Mouse (Mus musculus): ENCODE measurements around the gene Trp63. TPM values are rescaled to one million over a fixed set of nuclear protein-coding genes. Genes with fewer than 3 reads are reported as not detected.
"Not testable (repeated sequence)": the region's sequence is repeated elsewhere in the genome, so short reads cannot be mapped to it uniquely, and the experiment has no call there.

The Trp63 gene
- not detected in 2 replicates for total RNA-seq (2015; ENCODE audit: low replicate concordance)
- not detected in 2 replicates for total RNA-seq (2017; ENCODE audit: low replicate concordance)

- no peak for ATAC-seq (replicated peaks; ENCODE audit: low FRiP score, poor library complexity, severe bottlenecking)
Observed at GRCm38 (mm10) chr16:25683531-25684248, at the start of gene Trp63. Gene Trp63 (plus strand): TSS chr16:25683763.

GRCm38 (mm10) chr16:25644716-25645115 is 38.8 kb upstream of the Trp63 start:
- not testable (repeated sequence) for ATAC-seq (replicated peaks; ENCODE audit: low FRiP score, poor library complexity, severe bottlenecking)

GRCm38 (mm10) chr16:25660510-25661235 is 22.9 kb upstream of the Trp63 start:
- no peak for ATAC-seq (replicated peaks; ENCODE audit: low FRiP score, poor library complexity, severe bottlenecking)

GRCm38 (mm10) chr16:25663116-25663515 is 20.4 kb upstream of the Trp63 start:
- ATAC-seq (replicated peaks; ENCODE audit: low FRiP score, poor library complexity, severe bottlenecking): no peak

GRCm38 (mm10) chr16:25673861-25674440 is 9.6 kb upstream of the Trp63 start:
- no peak for ATAC-seq (replicated peaks; ENCODE audit: low FRiP score, poor library complexity, severe bottlenecking)

- ATAC-seq (replicated peaks; ENCODE audit: low FRiP score, poor library complexity, severe bottlenecking): no peak
Observed at GRCm38 (mm10) chr16:25680369-25680768, 3.2 kb upstream of the Trp63 start.

GRCm38 (mm10) chr16:25682533-25682932 is 1.0 kb upstream of the Trp63 start:
- no peak for ATAC-seq (replicated peaks; ENCODE audit: low FRiP score, poor library complexity, severe bottlenecking)

GRCm38 (mm10) chr16:25684572-25684971 is 1.0 kb downstream of the Trp63 start:
- ATAC-seq (replicated peaks; ENCODE audit: low FRiP score, poor library complexity, severe bottlenecking): no peak

- no peak for ATAC-seq (replicated peaks; ENCODE audit: low FRiP score, poor library complexity, severe bottlenecking)
Observed at GRCm38 (mm10) chr16:25690612-25691011, 7.0 kb downstream of the Trp63 start.

- ATAC-seq (replicated peaks; ENCODE audit: low FRiP score, poor library complexity, severe bottlenecking): no peak
Observed at GRCm38 (mm10) chr16:25701252-25701651, 17.7 kb downstream of the Trp63 start.

GRCm38 (mm10) chr16:25706260-25706659 is 22.7 kb downstream of the Trp63 start:
- ATAC-seq (replicated peaks; ENCODE audit: low FRiP score, poor library complexity, severe bottlenecking): no peak

- no peak for ATAC-seq (replicated peaks; ENCODE audit: low FRiP score, poor library complexity, severe bottlenecking)
Observed at GRCm38 (mm10) chr16:25715790-25716189, 32.2 kb downstream of the Trp63 start.

GRCm38 (mm10) chr16:25723131-25723530 is 39.6 kb downstream of the Trp63 start:
- no peak for ATAC-seq (replicated peaks; ENCODE audit: low FRiP score, poor library complexity, severe bottlenecking)

- no peak for ATAC-seq (replicated peaks; ENCODE audit: low FRiP score, poor library complexity, severe bottlenecking)
Observed at GRCm38 (mm10) chr16:25727001-25727400, 43.4 kb downstream of the Trp63 start.

GRCm38 (mm10) chr16:25727957-25728506 is 44.5 kb downstream of the Trp63 start:
- no peak for ATAC-seq (replicated peaks; ENCODE audit: low FRiP score, poor library complexity, severe bottlenecking)

GRCm38 (mm10) chr16:25736912-25737311 is 53.3 kb downstream of the Trp63 start:
- no peak for ATAC-seq (replicated peaks; ENCODE audit: low FRiP score, poor library complexity, severe bottlenecking)

GRCm38 (mm10) chr16:25737623-25738050 is 54.1 kb downstream of the Trp63 start:
- no peak for ATAC-seq (replicated peaks; ENCODE audit: low FRiP score, poor library complexity, severe bottlenecking)

- ATAC-seq (replicated peaks; ENCODE audit: low FRiP score, poor library complexity, severe bottlenecking): no peak
Observed at GRCm38 (mm10) chr16:25746807-25747206, 63.2 kb downstream of the Trp63 start.

- no peak for ATAC-seq (replicated peaks; ENCODE audit: low FRiP score, poor library complexity, severe bottlenecking)
Observed at GRCm38 (mm10) chr16:25751866-25752265, 68.3 kb downstream of the Trp63 start.

GRCm38 (mm10) chr16:25758108-25758507 is 74.5 kb downstream of the Trp63 start:
- no peak for ATAC-seq (replicated peaks; ENCODE audit: low FRiP score, poor library complexity, severe bottlenecking)

Data from erythroblast, adult 5-6 weeks (primary cell).